Mouse (Mus musculus) erythroblast, embryonic 14.5 days (primary cell): Measurements from ENCODE around the gene Gm20431.

ENCODE experiments used
- GATA1 ChIP-seq: IDR thresholded peaks from 2 replicates; pipeline ENCODE4 v1.6.1; 2012; ENCODE audit warnings: low read length, inconsistent platforms, mixed read lengths
- TAL1 ChIP-seq: IDR thresholded peaks from 3 replicates; pipeline ENCODE4 v1.6.1; 2012; ENCODE audit warnings: low read length, inconsistent platforms, mixed read lengths

- TF ChIP-seq TAL1 = no peak
- TF ChIP-seq GATA1 = no peak
Observed at GRCm38 (mm10) chr2:167571442-167572220, 89.7 kb downstream of the Gm20431 start.
